Mouse (Mus musculus): ENCODE results near the gene Trappc11.

Gene Trappc11

GRCm38 (mm10) chr8:47533344-47534125, at the start of gene Trappc11, which contains the start of gene Rwdd4a:
Gene Trappc11 (minus strand): TSS chr8:47533470.
Gene Rwdd4a (plus strand): TSS chr8:47533664.
- DNase-seq (ENCODE audit: low read depth, low spot score) = peak; percentile 97

DNA sequence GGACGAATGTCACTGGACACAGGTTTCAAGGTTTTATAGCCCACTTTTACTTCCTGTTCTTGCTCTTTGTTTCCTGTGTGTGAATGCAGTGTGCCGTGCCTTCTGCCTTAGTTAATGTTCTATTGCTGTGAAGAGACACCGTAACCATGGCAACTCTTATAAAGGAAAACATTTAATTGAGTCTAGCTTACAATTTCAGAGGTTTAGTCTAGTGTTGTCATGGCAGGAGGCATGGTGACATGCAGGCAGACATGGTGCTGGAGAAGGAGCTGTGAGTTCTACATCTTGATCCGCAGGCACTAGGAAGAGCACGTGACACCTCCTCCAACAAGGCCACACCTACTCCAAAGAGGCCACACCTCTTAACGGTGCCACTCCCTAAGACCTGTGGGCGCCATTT, 48.2 kb upstream of the Trappc11 start:
- DNase-seq (ENCODE audit: low read depth, low spot score) = no peak

GRCm38 (mm10) chr8:47573482-47573881, 40.2 kb upstream of the Trappc11 start:
- no peak for DNase-seq (ENCODE audit: low read depth, low spot score)

DNA sequence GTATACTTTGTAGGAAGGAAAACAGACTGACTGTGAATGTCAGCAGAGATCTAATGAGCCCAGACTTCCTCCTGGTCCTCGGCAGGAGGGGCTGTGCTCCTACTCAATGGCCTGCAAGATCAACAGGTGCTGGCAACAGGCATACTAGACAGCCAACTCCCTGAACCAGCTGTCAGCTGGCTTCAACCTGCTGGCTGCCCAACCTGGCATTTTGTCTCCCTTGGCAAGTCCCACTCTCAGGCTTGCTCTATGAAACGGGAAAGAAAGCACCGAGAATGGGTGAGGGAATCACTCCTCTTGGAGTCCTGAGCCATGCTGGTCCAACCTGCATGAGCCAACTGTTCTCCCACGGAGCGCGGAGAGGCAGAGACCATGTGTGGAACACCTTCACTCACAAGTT, 36.9 kb upstream of the Trappc11 start:
- DNase-seq (ENCODE audit: low read depth, low spot score) = no peak

- no peak for DNase-seq (ENCODE audit: low read depth, low spot score)
These were observed 34.8 kb upstream of the Trappc11 start for GRCm38 (mm10) chr8:47568098-47568497.

GRCm38 (mm10) chr8:47566551-47566950, 33.3 kb upstream of the Trappc11 start:
- no peak for DNase-seq (ENCODE audit: low read depth, low spot score)

GRCm38 (mm10) chr8:47560801-47561200, 27.5 kb upstream of the Trappc11 start:
- DNase-seq (ENCODE audit: low read depth, low spot score) = no peak

GRCm38 (mm10) chr8:47558274-47558673, 25.0 kb upstream of the Trappc11 start:
- no peak for DNase-seq (ENCODE audit: low read depth, low spot score)

DNA sequence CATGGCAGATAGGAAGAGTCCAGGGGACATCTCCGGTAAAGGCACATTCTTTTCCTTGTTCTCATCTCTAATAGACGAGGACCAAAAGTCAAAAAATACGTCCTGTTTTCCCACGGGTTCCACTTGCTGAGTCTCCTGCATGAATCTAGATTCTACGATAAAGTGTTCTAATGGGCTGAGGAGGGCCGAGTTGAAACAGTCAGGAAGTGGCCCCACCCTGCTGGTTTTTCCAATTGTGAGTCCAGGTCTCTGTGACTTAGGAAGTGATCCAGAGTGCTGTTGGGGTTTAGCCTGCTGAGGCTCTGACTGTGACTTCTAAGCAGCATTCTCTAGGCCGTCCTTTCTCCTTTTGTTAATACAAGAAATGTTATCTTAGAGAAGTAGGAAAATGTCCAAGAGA, 23.2 kb upstream of the Trappc11 start:
- no peak for DNase-seq (ENCODE audit: low read depth, low spot score)

DNA sequence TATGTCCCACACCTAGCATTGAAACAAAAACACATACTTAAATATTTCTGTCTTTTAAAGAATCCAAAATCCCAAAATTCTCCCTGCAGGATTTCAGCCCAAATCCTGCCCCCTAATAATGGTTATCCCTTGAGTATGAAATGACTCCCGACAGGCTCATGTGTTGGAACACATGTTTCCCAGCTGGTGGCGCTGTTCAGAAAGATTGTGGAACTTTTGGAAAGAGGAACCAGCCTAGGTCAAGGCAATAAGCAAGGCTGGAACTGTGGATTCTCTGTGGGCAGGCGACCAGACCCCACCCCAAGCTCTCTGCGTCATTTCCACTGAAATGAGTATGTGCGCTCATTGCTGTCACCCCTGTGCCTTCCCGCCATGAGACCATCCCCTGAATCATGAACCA, 20.3 kb upstream of the Trappc11 start:
- no peak for DNase-seq (ENCODE audit: low read depth, low spot score)

DNA sequence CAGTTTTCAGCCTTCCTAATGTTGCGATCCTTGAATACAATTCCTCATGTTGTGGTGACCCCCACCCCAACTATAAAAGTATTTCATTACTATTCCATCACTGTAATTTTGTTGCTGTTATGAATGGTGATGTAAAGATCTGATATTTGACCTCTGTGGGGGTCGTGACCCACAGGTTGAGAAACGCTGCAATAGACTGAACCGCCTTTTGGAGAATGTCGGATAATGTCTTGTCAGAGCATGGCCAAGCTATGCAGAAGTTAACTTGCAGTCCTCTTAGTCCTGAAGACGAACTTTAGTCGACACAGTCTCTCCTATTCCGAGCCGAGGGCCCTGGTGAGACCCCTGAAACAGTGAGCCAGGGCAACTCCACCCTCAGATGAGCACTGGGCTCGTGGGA, 13.8 kb upstream of the Trappc11 start:
- no peak for DNase-seq (ENCODE audit: low read depth, low spot score)

DNA sequence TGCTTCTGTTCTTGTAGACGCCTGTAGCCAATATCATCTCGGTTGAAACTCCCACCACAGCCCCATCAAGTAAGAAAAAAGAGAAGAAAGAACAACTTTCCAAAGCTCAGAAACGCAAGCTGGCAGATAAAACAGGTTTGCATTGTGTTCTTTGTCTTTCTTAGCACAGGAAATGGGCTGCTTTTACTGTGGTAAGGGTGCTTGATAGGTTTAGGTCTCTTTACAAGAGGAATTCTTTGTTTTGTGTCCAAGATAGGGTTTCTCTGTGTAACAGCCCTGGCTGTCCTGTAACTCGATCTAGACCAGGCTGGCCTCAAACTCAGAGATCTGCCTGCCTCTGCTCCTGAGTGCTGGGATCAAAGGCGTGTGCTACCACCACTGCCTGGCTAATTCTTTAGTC, 10.8 kb upstream of the Trappc11 start:
- DNase-seq (ENCODE audit: low read depth, low spot score) = no peak

DNA sequence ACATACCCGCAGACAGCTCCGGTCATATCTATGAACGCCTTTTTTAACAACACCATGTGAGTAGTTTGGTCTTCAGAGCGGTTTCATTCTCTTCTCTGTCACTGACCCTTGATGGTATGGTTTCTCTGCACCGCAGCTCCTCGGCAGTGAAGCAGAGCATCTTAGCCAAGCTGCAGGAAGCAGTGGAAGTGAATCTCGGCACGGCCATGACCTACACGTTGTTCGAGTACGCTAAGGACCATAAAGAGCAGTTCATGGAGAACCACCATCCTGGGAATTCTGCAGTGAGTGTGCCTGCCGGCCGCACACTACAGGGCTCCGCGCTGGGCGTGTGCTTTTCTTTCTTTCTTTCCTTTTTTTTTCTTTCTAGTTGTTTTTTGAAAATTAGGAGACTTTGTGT, 9.5 kb upstream of the Trappc11 start:
- DNase-seq (ENCODE audit: low read depth, low spot score) = no peak

- no peak for DNase-seq (ENCODE audit: low read depth, low spot score)
These were observed 5.1 kb upstream of the Trappc11 start for GRCm38 (mm10) chr8:47538323-47538722.

DNA sequence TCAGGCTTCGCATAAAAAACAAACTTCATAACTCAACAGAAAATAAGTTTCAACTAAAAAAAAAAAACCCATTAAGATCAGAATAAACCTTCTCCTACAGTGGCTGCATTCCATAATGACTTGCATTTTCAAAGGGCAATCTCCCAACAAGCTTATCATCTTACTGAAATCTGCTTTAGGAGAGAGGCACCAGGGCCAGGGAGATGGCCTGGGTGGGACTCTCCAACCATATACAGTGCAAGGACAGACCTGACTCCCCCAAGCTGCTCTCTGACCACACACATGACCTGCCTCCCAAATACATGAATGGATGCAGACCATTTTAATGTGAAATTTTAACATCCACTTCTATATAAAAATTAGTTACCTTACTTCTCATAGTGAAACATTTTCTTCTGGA, 5.2 kb downstream of the Trappc11 start:
- DNase-seq (ENCODE audit: low read depth, low spot score) = no peak

- no peak for DNase-seq (ENCODE audit: low read depth, low spot score)
These were observed 19.7 kb downstream of the Trappc11 start for GRCm38 (mm10) chr8:47513601-47514000.

DNA sequence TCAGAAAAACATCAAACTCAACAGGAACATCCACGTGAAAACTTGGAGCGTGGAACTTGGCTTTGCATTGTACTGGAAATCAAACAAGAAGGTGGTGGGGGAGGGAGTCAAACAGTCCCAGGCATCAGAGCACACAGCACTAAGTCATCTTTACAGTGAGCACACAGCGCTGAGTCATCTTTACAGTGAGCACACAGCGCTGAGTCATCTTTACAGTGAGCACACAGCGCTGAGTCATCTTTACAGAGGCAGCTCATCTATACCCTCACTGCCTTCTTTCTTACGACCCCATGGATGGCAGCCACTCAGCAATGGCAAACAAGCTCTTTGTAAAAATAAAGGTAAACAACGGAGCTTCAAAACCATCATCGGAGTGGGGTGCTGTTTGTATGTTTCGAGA, 22.3 kb downstream of the Trappc11 start:
- DNase-seq (ENCODE audit: low read depth, low spot score) = no peak

DNA sequence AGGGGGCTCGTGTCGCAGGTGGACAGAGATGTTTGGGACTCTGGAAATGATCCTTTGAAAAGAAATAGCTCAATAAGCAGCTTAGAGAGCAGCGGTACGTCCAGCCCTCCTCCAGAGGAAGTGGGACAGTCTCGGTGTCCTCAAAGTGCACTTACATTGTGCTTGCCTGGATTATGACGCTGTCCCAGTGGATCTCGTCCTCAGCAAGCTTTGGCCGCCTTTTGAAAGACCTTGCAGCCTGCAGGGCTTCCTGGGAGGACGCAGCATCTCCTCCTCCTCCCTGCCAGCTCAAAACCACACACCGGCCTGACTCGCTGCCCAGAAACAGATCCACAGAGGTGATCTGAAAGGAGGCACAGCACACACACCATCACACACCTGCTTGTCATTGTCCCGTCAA, 27.8 kb downstream of the Trappc11 start:
- DNase-seq (ENCODE audit: low read depth, low spot score) = no peak

DNA sequence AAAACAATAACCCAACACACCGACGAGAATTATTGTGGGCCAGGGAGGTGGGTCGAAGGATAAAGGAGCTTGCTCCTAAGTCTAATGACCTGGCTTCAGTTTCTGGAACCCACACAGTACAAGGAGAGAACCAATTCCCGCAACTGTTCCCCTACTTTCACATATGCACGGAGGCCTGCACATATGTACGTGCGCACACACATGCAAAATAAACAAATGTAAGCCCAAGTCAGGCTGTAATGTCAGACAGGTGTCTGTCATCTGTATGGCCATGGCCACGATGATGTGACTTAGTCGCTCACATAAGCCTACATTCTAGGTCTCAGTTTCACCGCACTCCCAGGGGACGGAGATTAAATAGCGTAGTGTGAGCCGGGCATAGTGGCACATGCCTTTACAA, 30.7 kb downstream of the Trappc11 start:
- DNase-seq (ENCODE audit: low read depth, low spot score) = no peak

DNA sequence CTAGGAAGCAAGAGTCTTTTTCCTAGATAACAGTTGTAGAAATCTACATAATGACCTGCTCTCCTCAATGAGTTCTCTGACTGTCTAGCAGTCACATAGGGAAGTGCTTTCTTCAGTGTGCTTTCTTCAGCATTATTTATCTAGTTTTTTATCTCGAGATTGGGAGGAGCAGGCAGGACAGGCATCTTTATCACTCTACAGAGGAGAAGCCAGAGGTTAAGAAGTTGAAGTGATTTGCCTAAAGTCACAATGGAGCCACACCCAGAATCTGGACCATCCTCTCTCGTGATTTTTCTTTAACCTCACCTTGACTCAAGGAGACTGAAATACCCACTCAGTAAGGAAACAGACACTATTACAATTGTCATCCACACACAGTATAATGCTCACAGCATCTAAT, 31.3 kb downstream of the Trappc11 start:
- no peak for DNase-seq (ENCODE audit: low read depth, low spot score)

DNA sequence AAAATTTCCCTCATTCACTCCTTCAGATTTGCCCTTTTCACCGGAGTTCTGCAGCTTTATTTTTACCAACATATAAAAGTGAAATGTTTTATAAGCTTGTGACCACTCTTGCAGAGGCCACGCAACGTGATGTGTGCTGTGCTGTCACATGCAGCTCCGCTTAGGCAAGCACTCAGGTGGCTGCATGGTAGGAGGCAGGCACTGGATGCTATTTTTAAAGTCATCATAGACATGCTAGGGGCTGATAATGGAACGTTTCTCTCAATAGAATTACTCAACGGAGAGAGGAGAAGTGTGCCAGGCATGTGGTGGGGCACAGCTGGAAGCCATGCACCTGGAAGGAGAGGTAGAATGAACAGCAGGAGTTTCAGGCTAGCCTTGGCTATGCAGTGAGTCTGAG, 37.8 kb downstream of the Trappc11 start:
- no peak for DNase-seq (ENCODE audit: low read depth, low spot score)

DNA sequence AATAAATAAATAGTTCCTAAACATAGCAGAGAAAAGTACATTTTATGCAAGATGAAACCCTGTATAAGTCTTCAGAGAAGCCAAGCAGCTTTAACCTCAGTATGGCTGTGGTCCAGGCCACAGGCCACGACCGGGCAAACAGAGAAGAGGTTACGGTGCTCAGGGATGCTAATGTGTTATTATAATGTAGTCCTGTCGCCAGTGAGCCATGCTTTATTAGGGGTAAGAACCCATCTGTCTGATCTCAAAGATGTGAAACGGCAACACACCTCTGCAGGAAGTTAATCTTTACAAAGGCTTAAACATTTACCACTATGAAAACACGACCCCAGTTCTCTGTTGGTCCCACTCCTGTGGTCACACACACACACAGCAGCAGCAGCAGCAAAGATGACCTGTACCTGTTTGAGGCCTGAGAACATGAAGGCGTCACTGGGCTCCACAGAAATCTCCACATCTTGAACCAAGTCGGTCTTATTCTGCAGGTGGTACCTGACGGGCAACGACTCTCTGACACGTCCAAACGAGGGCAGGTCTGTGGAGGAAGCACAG, 38.6 kb downstream of the Trappc11 start:
- DNase-seq (ENCODE audit: low read depth, low spot score) = no peak

DNA sequence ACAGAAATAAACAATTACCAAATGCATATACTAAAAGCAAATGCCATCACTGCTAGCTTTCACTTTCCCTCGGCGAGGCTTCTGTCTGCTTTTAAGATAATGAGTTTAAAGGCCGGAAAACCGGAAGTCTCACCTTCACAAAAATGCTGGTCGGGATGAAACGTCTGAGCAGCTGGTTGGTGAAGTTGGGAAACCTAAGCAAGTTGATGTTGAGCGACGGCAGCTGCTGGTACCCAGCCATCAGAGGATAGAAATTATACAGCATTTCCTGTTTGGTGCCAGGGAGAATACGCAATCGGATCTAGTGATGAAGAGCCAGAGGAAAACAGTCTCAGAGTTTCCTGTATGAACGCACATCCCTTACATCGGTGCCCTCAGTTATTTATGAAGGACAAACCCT, 40.2 kb downstream of the Trappc11 start:
- no peak for DNase-seq (ENCODE audit: low read depth, low spot score)

DNA sequence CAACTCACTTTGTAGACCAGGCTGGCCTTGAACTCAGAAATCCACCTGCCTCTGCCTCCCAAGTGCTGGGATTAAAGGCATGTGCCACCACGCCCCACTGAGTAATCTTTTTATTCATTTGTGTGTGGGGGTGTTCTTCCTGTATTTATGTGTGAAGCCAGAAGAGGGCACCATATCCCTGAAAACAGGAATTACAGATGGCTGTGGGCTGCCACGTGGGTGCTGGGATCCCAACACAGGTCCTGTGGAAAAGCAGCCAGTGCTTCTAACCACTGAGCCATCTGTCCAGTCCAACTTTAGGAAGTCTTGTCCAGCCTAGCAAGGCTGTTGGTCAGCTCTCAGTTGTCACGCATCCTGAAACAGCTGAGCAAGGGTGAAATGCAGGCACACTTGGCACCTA, 46.0 kb downstream of the Trappc11 start:
- no peak for DNase-seq (ENCODE audit: low read depth, low spot score)

All from CD4-positive helper T cell, adult 2 months (primary cell).